In the genomic region with DNA sequence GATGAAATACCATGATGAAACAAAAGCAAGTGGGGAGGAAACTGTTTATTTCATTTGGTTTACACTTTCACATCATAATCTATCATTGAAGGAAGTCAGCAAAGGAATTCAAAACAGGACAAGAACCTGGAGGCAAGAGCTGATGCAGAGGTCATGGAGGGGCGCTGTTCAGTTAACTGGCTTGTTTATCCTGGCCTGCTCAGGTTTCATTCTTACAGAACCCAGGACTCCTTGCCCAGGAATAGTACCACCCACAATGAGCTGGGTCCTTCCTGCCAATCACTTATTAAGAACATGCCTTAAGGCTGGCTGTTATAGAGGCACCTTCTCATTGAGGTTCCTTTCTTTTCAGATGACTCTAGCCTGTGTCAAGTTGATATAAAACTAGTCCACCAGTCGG, we compare ENCODE assay signal across 10 mouse cellular contexts.
"Had no signal": no experiment of that assay in that cellular context is flagged by ENCODE, and none has a peak within 500 bp of the region (broad histone marks: within the 10 kb centered on the region; RNA-seq: fewer than 3 reads in every experiment).

No protein-coding gene starts in this region.

- ATAC-seq: liver, postnatal 0 days had no signal

- H3K27me3 ChIP-seq: kidney, embryonic 15.5 days; limb, embryonic 12.5 days; liver, embryonic 13.5 days; neural tube, embryonic 12.5 days had no signal

- H3K27ac ChIP-seq: kidney, embryonic 15.5 days; limb, embryonic 12.5 days; liver, embryonic 13.5 days; midbrain, embryonic 10.5 days; neural tube, embryonic 12.5 days; stomach, postnatal 0 days had no signal

- H3K9ac ChIP-seq: kidney, embryonic 15.5 days; limb, embryonic 12.5 days; liver, embryonic 13.5 days; liver, postnatal 0 days; neural tube, embryonic 12.5 days had no signal

- H3K4me1 ChIP-seq: kidney, embryonic 15.5 days; limb, embryonic 12.5 days; liver, embryonic 13.5 days; midbrain, embryonic 10.5 days; neural tube, embryonic 12.5 days had no signal

- H3K4me2 ChIP-seq: kidney, embryonic 15.5 days; limb, embryonic 12.5 days; liver, embryonic 13.5 days; neural tube, embryonic 12.5 days had no signal

- H3K4me3 ChIP-seq: kidney, embryonic 15.5 days; limb, embryonic 12.5 days; liver, embryonic 13.5 days; midbrain, embryonic 10.5 days; neural tube, embryonic 12.5 days had no signal

- DNase-seq: kidney, postnatal 25 days; liver; liver, embryonic 13.5 days; liver, postnatal 0 days; midbrain, embryonic 14.5 days had no signal

- H3K9me3 ChIP-seq: kidney, embryonic 15.5 days; limb, embryonic 12.5 days; liver, embryonic 13.5 days; midbrain, embryonic 10.5 days; neural tube, embryonic 12.5 days had no signal
